Mouse (Mus musculus): ENCODE data around the gene Cfap299. TPM values are rescaled to one million over a fixed set of nuclear protein-coding genes. Genes with fewer than 3 reads are reported as not detected.
A peak's percentile ranks its signal among the peaks of the same experiment; 100 is the strongest.

Cfap299 gene
- polyA plus RNA-seq, 1 experiment from 2014 or later, result not detected

DNA sequence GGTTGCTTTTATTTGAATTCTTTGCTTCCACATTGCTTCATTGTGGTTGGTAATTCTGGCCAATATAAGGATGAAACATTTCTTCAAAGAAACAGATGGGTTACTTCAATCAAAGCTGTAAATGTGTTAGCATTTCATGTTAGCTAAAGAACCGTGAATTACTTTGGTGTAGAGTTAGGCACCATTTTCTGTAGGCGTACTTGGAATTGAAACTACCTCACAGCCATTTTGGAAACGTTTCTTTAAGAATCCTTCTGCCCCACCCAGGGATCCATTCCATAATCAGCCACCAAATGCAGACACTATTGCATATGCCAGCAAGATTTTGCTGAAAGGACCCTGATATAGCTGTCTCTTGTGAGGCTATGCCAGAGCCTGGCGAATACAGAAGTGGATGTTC lies 140.9 kb downstream of the Cfap299 start:
- ATAC-seq (ENCODE audit: insufficient read depth, low FRiP score, low TSS enrichment) (no peak), DNase-seq (ENCODE audit: low spot score) (no peak)
- 87% methylated on average over 4 of the region's 4 CpGs for WGBS
- no peak overlapping the region for H3K4me3 ChIP-seq (ENCODE audit: low read depth, low read length)
- H3K36me3 ChIP-seq (ENCODE audit: control insufficient read depth, insufficient read depth, low read length), result no peaks in the 10 kb centered on the region
- no peaks in the 10 kb centered on the region for H3K4me1 ChIP-seq (ENCODE audit: control insufficient read depth, insufficient read depth, low read length)
- no peaks in the 10 kb centered on the region for H3K27me3 ChIP-seq (ENCODE audit: control insufficient read depth, insufficient read depth, low read length)
- H3K9me3 ChIP-seq (ENCODE audit: control insufficient read depth, low read length), result no peaks in the 10 kb centered on the region
- no peak overlapping the region for H3K27ac ChIP-seq (ENCODE audit: low read depth, low read length)
- no peak overlapping the region for H3K4me2 ChIP-seq (ENCODE audit: low read depth)
- H3K9ac ChIP-seq (ENCODE audit: low read length), result no peak overlapping the region

DNA sequence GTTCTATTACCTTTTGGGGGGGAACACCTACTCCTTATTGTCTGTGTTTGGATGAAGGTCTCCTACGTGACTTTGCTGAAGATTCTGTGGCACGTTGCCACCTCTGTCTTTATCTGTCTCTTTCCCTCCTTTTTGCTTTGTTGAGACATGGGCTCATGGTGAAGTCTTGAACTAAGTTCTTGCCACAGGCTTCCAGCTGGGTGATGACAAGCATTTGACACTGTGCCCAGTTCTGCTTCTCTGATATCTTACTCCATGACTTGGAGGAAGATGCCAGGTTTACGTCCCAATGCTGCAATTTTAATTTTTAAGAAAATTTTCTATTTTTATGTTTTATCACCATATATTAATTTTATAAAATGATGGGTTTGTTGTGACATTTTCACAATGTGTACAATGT lies 147.4 kb downstream of the Cfap299 start:
- ATAC-seq (ENCODE audit: insufficient read depth, low FRiP score, low TSS enrichment) (no peak), DNase-seq (ENCODE audit: low spot score) (no peak)
- Histone ChIP-seq H3K9ac (ENCODE audit: low read length) (no peak overlapping the region), H3K9me3 (ENCODE audit: control insufficient read depth, low read length) (no peaks in the 10 kb centered on the region), H3K27me3 (ENCODE audit: control insufficient read depth, insufficient read depth, low read length) (no peaks in the 10 kb centered on the region), H3K36me3 (ENCODE audit: control insufficient read depth, insufficient read depth, low read length) (no peaks in the 10 kb centered on the region), H3K4me2 (ENCODE audit: low read depth) (no peak overlapping the region), H3K4me1 (ENCODE audit: control insufficient read depth, insufficient read depth, low read length) (no peaks in the 10 kb centered on the region), H3K27ac (ENCODE audit: low read depth, low read length) (no peak overlapping the region), H3K4me3 (ENCODE audit: low read depth, low read length) (no peak overlapping the region)
- 93% methylated on average over 3 of the region's 3 CpGs for WGBS

DNA sequence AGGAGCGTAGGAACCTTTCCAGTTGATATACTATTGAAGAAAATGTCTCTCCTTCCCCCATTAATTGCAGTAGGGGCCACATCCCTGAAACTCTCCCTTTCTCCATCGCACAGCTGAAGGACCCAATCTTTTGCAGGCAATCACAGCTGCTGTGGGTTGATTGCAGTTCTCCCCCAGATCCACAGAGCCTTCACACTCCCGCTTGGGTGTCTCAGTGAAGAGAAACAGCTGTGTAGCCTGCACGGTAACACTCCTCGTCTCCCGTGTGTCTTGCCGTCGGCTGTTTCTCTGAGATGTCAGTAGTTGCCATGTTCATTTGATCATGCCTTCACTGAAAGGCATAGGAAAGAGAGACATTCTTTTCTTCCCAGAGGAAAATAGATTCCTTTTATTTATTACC lies 148.2 kb downstream of the Cfap299 start:
- H3K4me2 ChIP-seq (ENCODE audit: low read depth), result no peak overlapping the region
- H3K9ac ChIP-seq (ENCODE audit: low read length), result no peak overlapping the region
- 79% methylated on average over 8 of the region's 8 CpGs for WGBS
- no peaks in the 10 kb centered on the region for H3K27me3 ChIP-seq (ENCODE audit: control insufficient read depth, insufficient read depth, low read length)
- no peak overlapping the region for H3K4me3 ChIP-seq (ENCODE audit: low read depth, low read length)
- ATAC-seq (ENCODE audit: insufficient read depth, low FRiP score, low TSS enrichment), result no peak
- H3K9me3 ChIP-seq (ENCODE audit: control insufficient read depth, low read length), result no peaks in the 10 kb centered on the region
- no peak for DNase-seq (ENCODE audit: low spot score)
- H3K4me1 ChIP-seq (ENCODE audit: control insufficient read depth, insufficient read depth, low read length), result no peaks in the 10 kb centered on the region
- H3K36me3 ChIP-seq (ENCODE audit: control insufficient read depth, insufficient read depth, low read length), result no peaks in the 10 kb centered on the region
- no peak overlapping the region for H3K27ac ChIP-seq (ENCODE audit: low read depth, low read length)

DNA sequence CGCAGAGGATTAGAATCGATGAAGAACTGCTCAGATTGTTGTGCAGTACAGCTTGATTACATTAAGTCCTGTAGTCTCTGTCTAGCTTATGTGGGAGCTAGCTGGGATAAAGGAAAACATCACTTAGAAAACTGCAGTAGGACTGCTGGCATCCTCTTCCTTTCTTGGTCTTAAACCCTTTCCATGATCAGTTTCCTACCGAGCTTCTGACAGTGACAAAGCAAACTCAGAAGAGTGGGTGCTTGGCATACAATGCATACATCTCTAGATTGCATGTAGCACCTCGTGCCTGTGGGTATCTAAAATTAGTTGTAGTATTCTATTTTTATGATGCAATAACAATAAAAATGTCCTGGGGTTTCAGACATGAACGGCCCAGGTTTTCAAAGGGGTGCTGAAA lies 154.4 kb downstream of the Cfap299 start:
- Histone ChIP-seq H3K27ac (ENCODE audit: low read depth, low read length) (no peak overlapping the region), H3K4me2 (ENCODE audit: low read depth) (no peak overlapping the region), H3K36me3 (ENCODE audit: control insufficient read depth, insufficient read depth, low read length) (no peaks in the 10 kb centered on the region), H3K9me3 (ENCODE audit: control insufficient read depth, low read length) (no peaks in the 10 kb centered on the region), H3K4me1 (ENCODE audit: control insufficient read depth, insufficient read depth, low read length) (no peaks in the 10 kb centered on the region), H3K27me3 (ENCODE audit: control insufficient read depth, insufficient read depth, low read length) (no peaks in the 10 kb centered on the region), H3K4me3 (ENCODE audit: low read depth, low read length) (no peak overlapping the region), H3K9ac (ENCODE audit: low read length) (no peak overlapping the region)
- 87% methylated on average over 5 of the region's 5 CpGs for WGBS
- DNase-seq (ENCODE audit: low spot score) (no peak), ATAC-seq (ENCODE audit: insufficient read depth, low FRiP score, low TSS enrichment) (no peak)

DNA sequence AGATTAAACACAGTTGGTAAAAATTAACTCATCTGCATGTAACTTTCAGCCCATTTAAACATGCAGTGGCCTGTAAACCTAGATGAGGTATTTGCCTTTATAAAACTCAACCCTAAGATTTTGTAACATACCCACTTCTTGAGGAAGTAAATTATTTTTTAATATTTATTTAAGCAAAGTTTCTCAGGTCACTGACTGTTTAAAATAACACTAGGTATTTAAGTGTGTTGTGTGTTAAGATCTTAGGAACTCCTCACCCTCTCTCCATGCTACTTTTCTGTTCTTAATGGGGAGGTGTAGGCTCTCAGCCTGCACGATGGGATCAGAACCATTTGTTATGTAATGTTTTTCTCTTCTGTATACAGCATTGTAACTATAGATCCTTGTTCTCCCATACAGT lies 156.1 kb downstream of the Cfap299 start:
- H3K9ac ChIP-seq (ENCODE audit: low read length), result no peak overlapping the region
- H3K27ac ChIP-seq (ENCODE audit: low read depth, low read length), result no peak overlapping the region
- DNase-seq (ENCODE audit: low spot score) (no peak), ATAC-seq (ENCODE audit: insufficient read depth, low FRiP score, low TSS enrichment) (no peak)
- no peaks in the 10 kb centered on the region for H3K9me3 ChIP-seq (ENCODE audit: control insufficient read depth, low read length)
- H3K4me1 ChIP-seq (ENCODE audit: control insufficient read depth, insufficient read depth, low read length), result no peaks in the 10 kb centered on the region
- no peaks in the 10 kb centered on the region for H3K36me3 ChIP-seq (ENCODE audit: control insufficient read depth, insufficient read depth, low read length)
- no peak overlapping the region for H3K4me3 ChIP-seq (ENCODE audit: low read depth, low read length)
- no peak overlapping the region for H3K4me2 ChIP-seq (ENCODE audit: low read depth)
- no peaks in the 10 kb centered on the region for H3K27me3 ChIP-seq (ENCODE audit: control insufficient read depth, insufficient read depth, low read length)
- 78% methylated on average over 1 of the region's 1 CpGs for WGBS

DNA sequence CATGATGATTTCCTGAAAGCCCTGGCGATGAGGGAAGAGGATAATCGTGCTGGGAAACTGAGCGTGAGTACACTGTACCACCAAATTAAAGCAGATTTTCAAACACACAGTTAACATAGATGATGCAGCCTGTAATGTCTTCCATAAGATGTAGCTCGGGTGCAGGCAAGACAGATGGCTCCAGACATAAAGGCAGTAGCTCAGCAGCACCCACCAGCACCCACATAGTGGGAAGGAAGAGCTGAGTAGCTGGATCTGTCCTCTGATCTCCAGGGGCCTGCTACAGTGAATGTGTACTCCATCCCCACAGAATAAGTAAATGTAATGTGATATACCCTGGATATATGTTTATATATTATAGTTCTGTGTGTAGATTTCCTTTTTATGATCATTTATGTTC lies 169.2 kb downstream of the Cfap299 start:
- Histone ChIP-seq H3K9ac (ENCODE audit: low read length) (no peak overlapping the region), H3K4me2 (ENCODE audit: low read depth) (no peak overlapping the region), H3K27me3 (ENCODE audit: control insufficient read depth, insufficient read depth, low read length) (no peaks in the 10 kb centered on the region), H3K36me3 (ENCODE audit: control insufficient read depth, insufficient read depth, low read length) (no peaks in the 10 kb centered on the region), H3K4me1 (ENCODE audit: control insufficient read depth, insufficient read depth, low read length) (no peaks in the 10 kb centered on the region), H3K9me3 (ENCODE audit: control insufficient read depth, low read length) (no peaks in the 10 kb centered on the region), H3K27ac (ENCODE audit: low read depth, low read length) (no peak overlapping the region), H3K4me3 (ENCODE audit: low read depth, low read length) (no peak overlapping the region)
- no peak for ATAC-seq (ENCODE audit: insufficient read depth, low FRiP score, low TSS enrichment)
- DNase-seq (ENCODE audit: low spot score), result no peak
- WGBS, result 86% methylated on average over 4 of the region's 4 CpGs

DNA sequence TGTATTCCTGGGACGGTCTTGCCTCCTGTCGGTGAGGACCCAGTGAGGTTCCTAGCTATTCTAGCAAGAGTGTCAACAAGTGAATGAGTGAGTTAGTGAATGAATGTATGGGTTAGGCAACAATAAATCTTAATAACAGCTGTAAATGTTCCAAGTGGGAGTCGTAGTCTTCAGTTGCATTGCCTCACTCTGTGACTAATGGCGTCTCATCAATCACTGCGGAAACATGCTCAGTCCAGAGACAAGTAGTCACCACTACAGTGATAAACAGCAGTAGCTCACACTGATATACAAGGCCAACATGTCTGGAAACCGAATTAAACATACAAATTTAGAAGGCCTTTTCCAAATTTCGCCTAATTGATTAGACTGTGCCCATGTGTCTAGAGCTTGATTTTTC lies 187.1 kb downstream of the Cfap299 start:
- WGBS, result 49% methylated on average over 7 of the region's 7 CpGs
- ATAC-seq (ENCODE audit: insufficient read depth, low FRiP score, low TSS enrichment), result peak; percentile 78
- Histone ChIP-seq H3K4me3 (ENCODE audit: low read depth, low read length) (no peak overlapping the region), H3K36me3 (ENCODE audit: control insufficient read depth, insufficient read depth, low read length) (no peaks in the 10 kb centered on the region), H3K4me2 (ENCODE audit: low read depth) (no peak overlapping the region), H3K9me3 (ENCODE audit: control insufficient read depth, low read length) (no peaks in the 10 kb centered on the region), H3K4me1 (ENCODE audit: control insufficient read depth, insufficient read depth, low read length) (no peaks in the 10 kb centered on the region), H3K27ac (ENCODE audit: low read depth, low read length) (no peak overlapping the region), H3K27me3 (ENCODE audit: control insufficient read depth, insufficient read depth, low read length) (no peaks in the 10 kb centered on the region), H3K9ac (ENCODE audit: low read length) (no peak overlapping the region)
- no peak for DNase-seq (ENCODE audit: low spot score)

DNA sequence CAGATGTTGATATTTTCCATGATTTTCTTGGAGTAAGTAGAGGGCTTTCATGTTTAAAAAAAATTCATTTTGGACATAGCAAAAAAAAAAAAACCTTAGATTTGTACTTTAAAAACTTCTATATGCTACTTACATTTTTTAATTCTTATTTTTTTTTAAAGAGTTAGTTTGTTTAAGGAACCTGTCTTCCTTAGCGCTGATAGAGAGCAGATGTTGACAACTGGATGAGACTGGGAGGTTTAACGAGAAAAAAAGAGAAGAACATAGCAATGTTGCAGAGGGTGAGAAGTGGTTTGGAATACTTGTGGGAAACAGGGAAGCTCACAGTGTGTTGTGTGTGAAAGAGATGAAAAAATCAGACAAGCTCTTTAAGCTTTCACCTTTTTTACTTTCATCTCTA lies 191.0 kb downstream of the Cfap299 start:
- H3K4me3 ChIP-seq (ENCODE audit: low read depth, low read length), result no peak overlapping the region
- no peak for ATAC-seq (ENCODE audit: insufficient read depth, low FRiP score, low TSS enrichment)
- H3K9me3 ChIP-seq (ENCODE audit: control insufficient read depth, low read length), result no peaks in the 10 kb centered on the region
- H3K27me3 ChIP-seq (ENCODE audit: control insufficient read depth, insufficient read depth, low read length), result no peaks in the 10 kb centered on the region
- DNase-seq (ENCODE audit: low spot score), result no peak
- 67% methylated on average over 2 of the region's 2 CpGs for WGBS
- H3K4me1 ChIP-seq (ENCODE audit: control insufficient read depth, insufficient read depth, low read length), result no peaks in the 10 kb centered on the region
- no peak overlapping the region for H3K27ac ChIP-seq (ENCODE audit: low read depth, low read length)
- H3K4me2 ChIP-seq (ENCODE audit: low read depth), result no peak overlapping the region
- no peaks in the 10 kb centered on the region for H3K36me3 ChIP-seq (ENCODE audit: control insufficient read depth, insufficient read depth, low read length)
- H3K9ac ChIP-seq (ENCODE audit: low read length), result no peak overlapping the region

DNA sequence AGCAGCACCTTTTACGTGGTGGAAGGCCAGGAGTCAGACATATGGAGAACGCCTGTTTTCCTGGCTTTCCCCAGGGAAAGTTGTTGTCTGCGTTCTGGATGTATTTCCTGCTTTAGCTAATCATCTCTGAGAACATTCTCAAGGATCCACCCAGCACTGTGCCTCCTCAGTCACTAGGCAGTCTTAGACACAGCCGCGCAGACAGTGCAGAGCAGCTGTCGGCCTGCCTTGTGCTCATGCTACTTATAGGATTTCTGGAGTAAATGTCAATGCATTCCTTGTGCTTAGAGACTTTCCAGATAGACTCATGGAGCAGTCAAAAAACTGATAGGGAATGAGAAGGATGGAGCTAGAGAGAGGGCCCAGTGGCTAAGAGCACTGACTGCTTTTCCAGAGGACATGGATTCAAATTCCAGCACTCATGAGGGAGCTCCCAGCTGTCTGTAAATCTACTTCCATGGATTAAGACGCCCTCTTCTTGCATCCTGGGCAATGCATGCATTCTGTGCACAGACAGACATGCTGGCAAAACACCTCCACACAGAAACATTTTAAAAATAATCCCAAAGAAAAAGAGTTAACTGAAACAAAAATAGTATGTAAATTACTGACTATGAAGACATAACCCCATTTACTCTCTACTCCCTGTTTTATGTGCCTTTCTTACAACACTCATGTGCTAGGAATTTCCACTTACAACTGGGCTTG lies 193.3 kb downstream of the Cfap299 start:
- no peaks in the 10 kb centered on the region for H3K9me3 ChIP-seq (ENCODE audit: control insufficient read depth, low read length)
- WGBS, result 88% methylated on average over 7 of the region's 7 CpGs

More for the DNA sequence above, 193.3 kb downstream of the Cfap299 start:
- H3K9ac ChIP-seq (ENCODE audit: low read length), result no peak overlapping the region
- no peak for DNase-seq (ENCODE audit: low spot score)
- no peak overlapping the region for H3K4me3 ChIP-seq (ENCODE audit: low read depth, low read length)
- no peak overlapping the region for H3K27ac ChIP-seq (ENCODE audit: low read depth, low read length)
- H3K27me3 ChIP-seq (ENCODE audit: control insufficient read depth, insufficient read depth, low read length), result no peaks in the 10 kb centered on the region
- no peak overlapping the region for H3K4me2 ChIP-seq (ENCODE audit: low read depth)
- no peaks in the 10 kb centered on the region for H3K36me3 ChIP-seq (ENCODE audit: control insufficient read depth, insufficient read depth, low read length)
- no peaks in the 10 kb centered on the region for H3K4me1 ChIP-seq (ENCODE audit: control insufficient read depth, insufficient read depth, low read length)
- no peak for ATAC-seq (ENCODE audit: insufficient read depth, low FRiP score, low TSS enrichment)

Data from neural tube, embryonic 11.5 days (tissue).